Mouse (Mus musculus) right cerebral cortex, adult 18-20 months (tissue): ENCODE data around the gene Clec12b.

Experiments used
- DNase-seq: peaks from one replicate; pipeline ENCODE4 v3.0.0; 2022; ENCODE audit warnings: mixed read lengths

Clec12b gene

GRCm38 (mm10) chr6:129385774-129386173, at the start of gene Clec12b:
TSS of gene Clec12b (minus strand) at chr6:129385874.
- DNase-seq: no peak

GRCm38 (mm10) chr6:129434239-129434638, 48.6 kb upstream of the Clec12b start:
- no peak for DNase-seq

GRCm38 (mm10) chr6:129427281-129427680, 41.6 kb upstream of the Clec12b start:
- DNase-seq: no peak

GRCm38 (mm10) chr6:129425812-129426211, 40.1 kb upstream of the Clec12b start:
- DNase-seq: no peak

- DNase-seq: no peak
Observed at GRCm38 (mm10) chr6:129425217-129425616, 39.5 kb upstream of the Clec12b start.

GRCm38 (mm10) chr6:129423734-129424072, 38.0 kb upstream of the Clec12b start:
- peak; percentile 44 for DNase-seq

GRCm38 (mm10) chr6:129423040-129423733, 37.5 kb upstream of the Clec12b start:
- no peak for DNase-seq

GRCm38 (mm10) chr6:129422311-129422710, 36.6 kb upstream of the Clec12b start:
- no peak for DNase-seq

GRCm38 (mm10) chr6:129414177-129414576, 28.5 kb upstream of the Clec12b start:
- no peak for DNase-seq

GRCm38 (mm10) chr6:129408562-129408961, 22.9 kb upstream of the Clec12b start, which contains the start of gene Clec9a:
TSS of gene Clec9a (plus strand) at chr6:129408862.
- no peak for DNase-seq

GRCm38 (mm10) chr6:129407324-129407723, 21.6 kb upstream of the Clec12b start:
- no peak for DNase-seq

GRCm38 (mm10) chr6:129405999-129406398, 20.3 kb upstream of the Clec12b start:
- DNase-seq: no peak

GRCm38 (mm10) chr6:129403391-129403790, 17.7 kb upstream of the Clec12b start:
- DNase-seq: no peak

- no peak for DNase-seq
Observed at GRCm38 (mm10) chr6:129402404-129402803, 16.7 kb upstream of the Clec12b start.

GRCm38 (mm10) chr6:129399945-129400344, 14.3 kb upstream of the Clec12b start:
- no peak for DNase-seq

- no peak for DNase-seq
Observed at GRCm38 (mm10) chr6:129396997-129397396, 11.3 kb upstream of the Clec12b start, which contains the start of gene Clec1b. TSS of gene Clec1b (plus strand) at chr6:129397297.

GRCm38 (mm10) chr6:129393732-129394131, 8.1 kb upstream of the Clec12b start:
- DNase-seq: no peak

- DNase-seq: no peak
Observed at GRCm38 (mm10) chr6:129393087-129393720, 7.5 kb upstream of the Clec12b start.

GRCm38 (mm10) chr6:129385000-129385399, 674 bp downstream of the Clec12b start:
- no peak for DNase-seq

GRCm38 (mm10) chr6:129383466-129383865, 2.2 kb downstream of the Clec12b start:
- no peak for DNase-seq

- no peak for DNase-seq
Observed at GRCm38 (mm10) chr6:129381736-129382135, 3.9 kb downstream of the Clec12b start.

- no peak for DNase-seq
Observed at GRCm38 (mm10) chr6:129380454-129380853, 5.2 kb downstream of the Clec12b start.

- DNase-seq: no peak
Observed at GRCm38 (mm10) chr6:129374937-129375471, 10.7 kb downstream of the Clec12b start.
